Mouse (Mus musculus) regulatory T cell (primary cell): Measurements from ENCODE around the gene Hscb.

Experiments used
- in situ Hi-C: fragments of 300-600 bp; cut with MboI, MseI; formaldehyde crosslinking; loops from one replicate; pipeline ENCODE4 v1.15.1; 2025; ENCODE audit warnings: high pct_unique_total_duplicates

Gene Hscb

DNA sequence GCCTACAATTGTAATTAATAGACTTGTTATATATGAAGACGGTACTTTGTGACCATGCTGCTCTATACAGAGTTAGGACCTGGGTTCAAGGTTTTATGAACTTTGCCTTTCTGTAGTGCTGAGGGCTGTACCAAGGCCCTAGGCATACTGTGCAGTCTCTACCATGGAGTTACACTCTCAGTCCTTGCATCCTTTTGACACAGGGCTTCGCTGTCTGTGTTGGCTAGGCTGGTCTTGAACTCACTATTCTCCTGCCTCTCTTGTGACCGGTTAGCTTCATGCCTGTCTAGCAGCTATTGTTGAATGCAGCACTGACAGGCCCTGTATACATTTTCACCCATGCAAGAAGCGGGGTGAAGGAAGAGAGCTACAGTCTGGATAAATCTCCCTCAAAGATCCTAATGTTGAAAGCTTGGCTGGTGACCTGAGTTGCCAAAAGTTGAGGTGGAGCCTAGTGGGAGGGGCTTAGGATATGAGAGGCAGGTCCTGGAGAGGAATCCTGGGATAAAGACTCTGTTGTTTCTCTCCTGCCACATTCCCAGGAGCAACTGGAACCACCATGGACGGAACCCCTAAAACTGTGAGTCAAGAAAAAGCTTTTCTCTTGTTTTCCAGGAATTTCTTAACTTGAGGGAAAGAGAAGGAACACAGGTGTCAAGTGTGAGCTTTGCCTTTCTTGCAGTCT lies 8.4 kb downstream of the Hscb start:
- in situ Hi-C loops, result no loop called here

DNA sequence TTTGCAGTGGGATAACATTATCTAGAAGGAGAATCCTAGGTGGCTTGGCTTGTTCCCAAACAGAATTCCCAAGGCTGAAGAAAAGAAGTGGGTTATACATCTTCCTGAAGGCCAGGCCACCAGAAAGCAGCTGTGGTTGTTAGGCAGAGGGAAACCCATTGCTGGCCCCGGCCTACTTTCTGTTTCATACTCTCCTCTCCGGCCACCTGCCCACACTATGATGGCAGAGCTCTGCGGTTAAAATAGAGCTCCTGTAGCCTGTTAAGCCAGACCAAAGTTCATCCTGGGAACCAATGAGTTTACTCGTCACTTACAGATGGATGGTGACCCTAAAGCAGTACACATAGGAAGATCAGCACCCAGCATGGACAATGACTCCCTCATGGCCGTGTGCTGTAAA lies 12.0 kb downstream of the Hscb start:
- in situ Hi-C loops, result no loop called here

DNA sequence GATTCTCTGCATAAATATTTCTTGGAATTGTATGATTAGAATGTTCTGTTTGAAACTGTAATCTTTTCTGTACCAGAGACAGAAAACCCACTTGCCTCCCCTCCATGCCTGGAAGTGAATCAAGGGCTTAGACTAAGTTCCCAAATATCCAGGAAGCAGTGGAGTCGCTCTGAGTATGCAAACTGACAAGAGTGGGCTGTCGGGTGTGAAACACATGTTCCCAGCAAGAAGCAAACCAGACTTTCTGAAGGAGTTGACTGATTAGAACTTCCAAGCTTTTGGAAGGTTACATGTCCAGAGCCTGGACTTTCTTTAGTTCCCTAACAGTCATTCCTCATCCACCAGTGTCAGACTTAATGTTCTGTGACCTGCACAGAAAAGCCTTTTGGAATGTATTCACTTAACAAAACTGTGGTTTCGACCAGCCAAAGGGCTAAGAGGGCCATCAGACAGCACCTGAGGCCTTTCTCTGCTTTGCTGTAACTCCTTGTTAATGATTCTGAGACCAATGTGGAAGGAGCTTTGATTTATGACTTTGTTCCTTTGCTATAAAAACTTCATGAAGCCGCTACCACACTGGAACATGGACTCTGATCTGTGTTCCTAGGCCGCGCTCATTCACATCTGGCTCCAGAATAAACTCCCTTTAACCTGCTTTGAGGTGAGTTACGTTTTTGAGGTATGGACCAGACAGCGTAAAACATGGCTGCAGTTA lies 12.6 kb downstream of the Hscb start:
- in situ Hi-C loops, result no loop called here

DNA sequence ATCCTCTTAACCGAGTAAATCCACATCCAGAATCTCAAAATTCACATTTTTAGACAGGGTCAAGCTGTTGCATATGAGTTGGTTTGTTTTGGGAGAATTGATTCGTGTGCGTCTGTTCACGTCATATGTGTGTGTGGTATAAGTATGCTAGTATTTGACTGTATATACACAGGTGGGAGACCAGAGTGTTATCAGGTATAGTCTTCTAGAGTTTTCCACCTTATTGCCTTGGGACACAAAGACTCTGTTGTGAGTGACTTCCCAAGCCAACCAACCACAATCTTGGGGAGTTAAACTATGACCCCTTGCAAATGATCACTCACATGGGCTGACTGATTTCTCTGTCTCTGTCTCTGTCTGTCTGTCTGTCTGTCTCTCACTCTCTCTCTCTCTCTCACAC lies 15.2 kb downstream of the Hscb start:
- in situ Hi-C loops, result no loop called here

DNA sequence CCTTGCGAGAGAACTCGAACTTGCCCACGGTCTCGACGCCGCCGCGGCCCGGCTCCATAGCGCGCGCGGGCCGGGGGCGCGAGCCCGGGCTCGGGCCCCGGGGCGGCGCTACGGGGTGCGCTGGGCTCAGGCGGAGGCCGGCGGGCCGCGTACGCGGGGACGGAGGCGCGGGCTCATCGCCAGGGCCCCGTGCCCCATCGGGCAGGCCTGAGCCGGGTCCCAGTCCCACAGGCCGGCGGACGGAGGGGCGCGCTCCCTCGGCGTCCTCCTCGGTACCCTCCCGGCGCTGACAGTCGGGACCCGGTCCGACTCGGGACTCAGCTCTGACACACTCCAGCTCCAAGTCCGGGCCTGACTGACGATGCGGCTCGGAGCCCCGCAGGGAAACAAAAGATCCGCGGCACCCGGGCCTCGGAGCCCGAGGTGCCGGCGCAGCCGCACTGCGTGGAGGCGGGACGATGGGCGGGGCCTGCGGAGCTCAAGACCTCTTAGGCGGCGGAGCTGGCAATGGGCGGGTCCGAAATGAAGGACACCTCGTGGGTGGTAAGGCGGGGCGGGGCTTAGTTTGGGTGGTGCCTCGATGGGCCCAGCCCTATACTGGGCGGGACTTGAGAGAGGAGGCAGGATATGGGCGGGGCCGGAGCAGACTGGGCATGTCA lies 29.8 kb downstream of the Hscb start, which contains the start of gene Ulk1:
Gene Ulk1, minus strand, starts transcription at position 431 of the 659 bp plus-strand sequence.
- in situ Hi-C loops, result no loop called here

DNA sequence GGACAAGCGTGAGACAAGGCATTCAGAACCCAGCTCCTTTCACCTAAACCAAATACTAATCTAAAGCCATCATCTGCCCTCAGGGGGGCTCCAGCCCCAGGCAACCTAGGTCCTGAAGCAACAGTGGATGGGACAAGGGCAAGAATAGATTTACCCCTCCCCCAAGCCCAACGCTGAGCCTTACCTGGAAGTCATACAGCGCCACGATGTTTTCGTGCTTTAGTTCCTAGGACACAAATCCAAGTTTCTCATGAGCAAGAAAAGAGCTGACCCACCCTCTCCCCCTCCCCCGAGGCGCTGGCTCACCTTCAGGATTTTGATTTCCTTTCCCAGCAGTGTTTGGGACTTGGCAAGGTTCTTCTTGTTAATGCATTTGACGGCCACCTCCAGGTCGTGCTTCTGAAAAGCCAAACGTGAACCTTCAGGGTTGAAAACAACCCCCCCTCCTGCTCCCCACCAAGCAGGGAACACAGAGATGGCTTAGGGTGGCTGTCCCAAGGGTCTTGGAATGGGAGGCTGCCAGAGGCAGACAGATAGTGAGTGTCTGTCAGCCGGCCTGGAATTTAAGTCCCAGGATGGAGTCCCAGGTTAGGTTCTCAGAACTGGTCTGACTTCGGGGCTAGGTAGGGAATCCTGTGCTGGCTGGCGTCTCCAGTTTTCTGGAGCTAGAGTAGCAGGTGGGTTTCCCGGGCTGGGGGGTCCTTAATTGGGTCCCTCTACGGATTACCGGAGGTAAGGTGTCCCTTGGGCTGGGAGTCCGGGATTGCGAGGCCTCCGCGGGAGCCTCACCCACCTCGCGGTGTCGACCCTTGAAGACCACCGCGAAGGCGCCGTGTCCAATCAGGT lies 30.5 kb downstream of the Hscb start:
- in situ Hi-C loops, result no loop called here

DNA sequence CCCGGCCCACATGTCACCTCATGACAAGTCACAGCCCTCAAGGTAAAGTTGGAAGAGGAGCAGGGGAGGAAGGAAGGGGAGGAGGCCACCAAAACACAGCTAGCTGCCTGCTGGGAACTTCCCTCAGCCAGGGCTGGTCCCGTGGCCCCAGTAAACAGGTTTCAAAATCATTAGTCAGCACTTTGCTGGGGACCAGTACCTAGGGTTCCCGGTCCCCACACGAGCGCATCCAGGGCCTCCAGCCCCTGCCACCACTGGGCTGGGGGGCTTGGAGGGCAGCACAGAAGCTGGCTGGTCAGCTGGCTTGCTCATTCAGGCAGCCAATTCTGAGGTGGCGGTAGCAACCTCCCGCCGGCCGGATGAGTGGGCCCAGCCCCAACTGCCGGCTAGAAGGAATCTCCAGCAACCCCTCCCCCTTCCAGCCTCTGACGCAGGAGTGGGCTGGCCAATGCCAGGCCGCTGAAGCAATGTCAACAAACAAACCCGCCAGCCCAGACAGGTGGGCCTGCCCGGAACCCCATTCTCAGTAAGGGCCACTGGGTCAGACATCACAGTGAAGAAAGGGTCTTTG lies 31.4 kb downstream of the Hscb start:
- in situ Hi-C loops, result no loop called here

DNA sequence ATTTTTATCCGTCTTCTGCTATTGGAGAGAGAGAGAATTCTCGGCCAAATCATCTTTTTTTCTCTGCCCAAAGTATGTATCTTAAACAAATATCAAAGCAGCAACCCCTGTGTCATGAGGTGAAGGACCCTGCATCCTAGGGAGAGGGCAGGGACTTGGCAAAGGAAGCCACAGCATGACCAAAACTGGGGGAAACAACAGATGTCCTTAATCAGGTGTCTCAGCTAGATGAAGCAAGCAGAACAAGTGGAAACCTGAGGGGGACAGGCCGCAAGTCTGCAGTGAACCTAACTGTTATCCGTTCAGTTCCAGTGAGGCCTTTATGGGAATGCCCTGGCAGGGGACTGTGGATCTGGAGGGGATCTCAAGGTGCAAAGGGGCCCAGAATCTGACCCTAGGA lies 32.1 kb downstream of the Hscb start:
- in situ Hi-C loops, result no loop called here

DNA sequence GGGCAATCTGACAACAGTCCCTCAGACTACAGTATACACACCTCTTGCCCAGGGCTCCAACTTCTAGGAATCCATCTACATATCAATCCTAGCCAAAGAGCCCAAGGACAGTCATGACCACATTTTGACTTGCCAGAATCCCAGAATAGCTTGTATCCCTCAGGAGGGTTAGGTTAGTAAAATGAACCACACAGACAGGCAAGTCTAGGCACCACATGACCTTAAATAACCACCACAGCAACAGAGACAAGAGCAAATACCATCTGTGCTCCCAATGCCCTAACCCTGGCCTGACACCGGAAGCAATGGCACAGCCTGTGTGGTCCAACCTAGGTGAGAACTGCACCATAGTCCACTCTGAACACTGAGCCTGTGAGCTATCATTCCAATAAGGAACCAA lies 32.9 kb downstream of the Hscb start:
- in situ Hi-C loops, result no loop called here

DNA sequence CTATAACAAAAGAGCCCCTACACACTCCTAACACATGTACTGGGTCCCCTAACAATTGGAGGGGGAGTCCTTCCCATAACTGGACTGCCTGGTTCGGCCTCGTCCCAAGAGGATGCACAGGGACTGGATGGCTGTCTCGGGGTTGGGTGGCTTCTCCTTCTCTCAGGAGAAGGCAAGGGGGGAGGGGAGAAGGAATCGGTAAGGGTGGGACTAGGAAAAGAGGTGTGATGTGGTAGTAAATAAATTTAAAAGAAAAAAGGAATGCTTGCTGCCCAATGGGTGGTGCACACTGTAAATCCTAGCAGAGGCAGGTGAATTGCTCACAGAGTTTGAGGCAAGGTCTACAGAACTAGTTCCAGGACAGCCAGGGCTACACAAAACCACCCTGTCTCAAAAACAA lies 33.4 kb downstream of the Hscb start:
- in situ Hi-C loops, result no loop called here

DNA sequence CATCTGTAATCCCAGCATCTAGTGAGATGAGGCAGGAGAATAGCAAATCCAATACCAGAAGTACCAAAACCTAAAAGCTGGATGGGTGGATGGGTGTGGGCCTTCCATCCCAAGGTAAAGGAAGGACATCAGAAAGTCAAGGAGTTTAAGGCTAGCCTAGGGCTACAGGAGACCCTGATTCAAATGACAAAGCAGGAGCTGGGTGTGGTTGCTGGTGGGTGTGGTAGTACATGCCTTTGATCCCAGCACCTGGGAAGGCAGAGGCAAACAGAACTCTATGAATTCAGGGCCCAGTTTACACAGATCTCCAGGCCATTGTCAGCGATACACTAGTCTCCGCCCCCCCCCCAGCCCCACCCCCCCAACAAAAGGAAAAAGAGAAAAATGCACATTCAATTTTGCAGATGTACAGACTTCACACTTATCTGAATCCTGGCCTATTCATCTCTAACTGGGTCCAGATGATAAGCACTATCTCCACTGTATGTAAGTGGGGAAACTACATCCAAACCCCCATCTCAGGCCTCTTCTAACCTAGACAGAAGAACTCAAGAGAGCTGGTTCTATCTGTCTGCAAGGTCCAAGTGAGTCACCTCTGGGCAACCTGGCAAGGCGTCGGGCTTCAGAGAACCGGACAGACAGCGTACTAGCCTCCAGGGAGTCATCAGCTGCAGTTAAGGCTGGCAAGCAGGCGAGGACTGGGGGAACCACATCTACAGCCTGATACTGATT lies 35.4 kb downstream of the Hscb start:
- in situ Hi-C loops, result no loop called here

DNA sequence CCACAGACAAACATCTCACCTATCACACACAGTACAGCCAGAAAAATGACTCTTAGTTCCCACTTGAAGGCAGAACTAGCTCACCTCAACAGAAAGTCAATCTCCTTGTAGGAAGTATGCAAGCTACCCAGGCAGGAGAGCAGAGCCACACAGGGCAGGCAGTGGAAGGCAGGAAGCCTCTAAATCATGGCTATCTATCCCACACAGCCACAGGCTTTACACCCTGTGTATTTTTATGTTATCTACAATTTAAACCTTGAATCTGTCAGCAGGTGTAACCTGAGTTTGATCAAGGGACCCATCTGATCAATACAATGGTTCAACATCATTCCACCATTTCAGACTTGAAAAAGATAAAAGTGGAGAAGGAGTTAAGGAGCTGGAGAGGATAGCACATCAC lies 36.8 kb downstream of the Hscb start:
- in situ Hi-C loops, result no loop called here

DNA sequence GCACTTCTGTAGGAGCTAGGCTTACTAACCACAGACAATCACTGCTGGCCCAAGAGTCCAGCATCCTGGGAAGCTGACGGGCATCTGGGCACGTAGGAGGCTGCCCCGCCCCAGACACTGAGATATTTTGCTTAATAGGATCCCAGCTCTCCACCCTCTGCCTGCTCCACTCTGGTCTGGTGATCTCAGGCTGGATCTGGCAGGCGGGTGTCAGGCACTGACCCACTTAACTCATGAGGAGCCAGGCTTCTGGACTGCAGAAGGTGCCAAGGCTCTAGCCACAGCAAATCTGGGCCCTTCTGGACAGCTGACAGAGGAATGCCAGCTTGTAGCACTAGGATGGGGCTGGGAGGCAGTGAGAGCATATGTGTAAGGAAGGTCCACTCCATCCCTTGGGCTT lies 37.4 kb downstream of the Hscb start:
- in situ Hi-C loops, result no loop called here

DNA sequence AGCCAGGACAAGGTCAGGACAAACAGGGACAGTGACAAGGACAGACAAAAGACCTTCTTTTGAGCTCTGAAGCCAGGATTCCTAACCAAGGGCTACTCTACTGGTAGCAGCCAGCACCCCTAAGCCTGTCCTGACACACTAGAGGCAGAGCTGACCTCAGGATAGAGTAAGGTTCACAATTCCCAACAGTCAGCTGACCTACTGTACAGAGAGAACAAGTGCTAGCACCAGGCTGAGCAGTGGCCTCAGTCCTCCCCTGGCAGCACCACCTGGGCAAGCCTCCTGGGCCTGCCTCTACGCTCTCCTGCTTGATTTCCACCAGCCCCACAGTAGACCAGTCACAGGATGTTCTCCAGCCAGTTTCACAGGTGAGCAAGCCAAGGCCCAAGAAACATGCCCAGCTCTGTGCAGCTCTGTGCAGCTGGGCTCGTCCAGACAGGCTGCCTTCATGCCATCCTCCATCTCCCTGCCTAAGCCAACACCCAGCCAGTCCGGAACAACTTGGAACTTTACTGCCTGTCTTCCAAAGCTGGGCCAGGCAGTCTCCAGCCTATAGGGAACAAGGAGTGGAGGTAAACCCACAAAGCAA lies 38.4 kb downstream of the Hscb start:
- in situ Hi-C loops, result no loop called here

DNA sequence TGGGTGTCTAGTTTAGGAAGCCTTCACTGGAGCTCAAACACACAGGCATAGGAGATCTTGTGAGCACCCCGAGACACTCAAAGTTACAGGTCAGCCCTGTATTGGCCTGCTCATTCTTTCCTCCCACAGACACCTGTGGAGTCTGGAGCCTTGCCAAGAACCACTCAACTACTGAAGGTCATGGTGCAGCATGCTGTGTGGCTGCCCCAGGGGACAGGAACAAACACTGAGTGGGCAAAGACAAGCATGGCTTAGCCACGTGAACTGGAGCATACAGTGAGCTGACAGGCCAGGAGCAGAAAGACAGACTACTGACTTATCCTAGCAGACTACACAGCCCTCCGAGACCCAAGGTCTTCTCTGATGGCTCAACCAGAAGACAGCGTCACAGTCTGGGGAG lies 41.9 kb downstream of the Hscb start:
- in situ Hi-C loops, result no loop called here

DNA sequence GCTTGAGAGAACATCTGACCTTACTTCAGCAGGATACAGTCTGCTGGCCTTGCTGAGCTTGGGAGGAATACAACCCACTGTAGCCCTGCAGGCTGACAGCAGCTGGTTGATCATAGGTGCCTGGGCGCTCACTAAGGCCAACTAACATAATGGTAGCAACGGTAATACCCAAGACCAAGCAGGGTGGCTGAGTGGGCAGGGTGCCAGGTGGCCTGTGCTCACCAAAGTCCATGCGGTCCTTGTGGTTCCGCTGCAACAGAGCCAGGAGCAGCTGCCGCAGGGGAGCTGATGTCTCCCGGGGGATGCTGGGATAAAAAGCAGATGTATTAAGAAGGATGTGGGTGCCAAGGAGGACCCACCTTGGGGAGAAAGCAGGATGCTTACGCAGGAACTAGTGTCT lies 45.2 kb downstream of the Hscb start:
- in situ Hi-C loops, result no loop called here

DNA sequence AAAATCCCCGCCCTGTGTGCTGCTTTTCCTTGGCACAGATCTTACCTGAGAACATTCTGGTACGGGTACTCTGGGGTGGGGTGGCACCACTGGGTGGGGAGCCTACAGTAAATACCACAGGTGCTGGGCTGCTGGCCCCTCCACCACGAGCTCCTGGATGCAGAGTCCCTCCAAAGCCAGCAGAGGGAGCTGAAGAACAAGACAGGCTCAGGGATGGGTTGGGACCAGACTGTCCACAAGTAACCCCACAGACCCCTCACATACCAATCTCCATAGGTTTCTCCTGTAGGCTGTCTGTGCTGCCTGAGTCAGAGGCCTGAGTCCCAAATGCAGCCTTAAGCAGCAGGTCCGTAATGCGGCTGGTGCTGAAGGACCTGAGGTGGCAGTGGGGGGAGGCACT lies 50.9 kb downstream of the Hscb start:
- in situ Hi-C loops, result loop anchor here (10.0 kb wide), 1 partner anchor 476 kb away; no protein-coding TSS in a partner anchor

DNA sequence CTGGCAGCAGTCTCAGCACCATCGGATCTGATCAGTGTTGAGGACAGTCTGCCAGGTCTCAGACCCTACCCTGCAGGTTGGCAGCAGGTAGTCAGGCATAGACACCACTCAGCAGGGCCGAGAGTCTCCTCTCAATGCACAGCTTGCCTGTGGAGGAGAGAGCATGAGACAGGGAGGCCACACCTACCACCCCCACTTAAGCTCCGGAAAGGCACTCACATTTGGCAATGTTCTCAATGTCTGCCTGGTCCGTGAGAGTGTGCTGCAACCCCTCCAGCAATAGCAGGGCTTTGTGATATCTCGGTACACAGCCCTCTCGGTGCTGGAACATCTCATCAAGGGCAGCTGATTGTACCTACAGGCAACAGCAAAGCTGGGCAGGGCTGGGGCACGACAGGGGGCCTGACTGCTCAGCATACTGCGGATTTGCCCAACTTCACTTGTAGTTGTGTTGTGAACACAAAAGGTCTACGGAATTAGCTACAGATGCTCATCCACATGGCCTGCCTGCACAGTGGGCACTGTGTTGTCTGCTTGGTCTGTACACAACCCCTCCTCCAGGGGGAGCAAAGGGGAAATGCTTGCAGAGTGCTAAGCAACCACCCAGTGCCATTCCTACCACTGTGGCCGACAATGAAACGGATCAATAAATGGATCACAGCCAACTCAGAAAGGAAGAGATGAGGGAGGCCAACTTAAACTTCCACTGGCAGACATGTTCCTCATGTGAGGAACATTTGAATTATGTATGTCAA lies 53.3 kb downstream of the Hscb start:
- in situ Hi-C loops, result loop anchor here (10.0 kb wide), 1 partner anchor 479 kb away; no protein-coding TSS in a partner anchor

DNA sequence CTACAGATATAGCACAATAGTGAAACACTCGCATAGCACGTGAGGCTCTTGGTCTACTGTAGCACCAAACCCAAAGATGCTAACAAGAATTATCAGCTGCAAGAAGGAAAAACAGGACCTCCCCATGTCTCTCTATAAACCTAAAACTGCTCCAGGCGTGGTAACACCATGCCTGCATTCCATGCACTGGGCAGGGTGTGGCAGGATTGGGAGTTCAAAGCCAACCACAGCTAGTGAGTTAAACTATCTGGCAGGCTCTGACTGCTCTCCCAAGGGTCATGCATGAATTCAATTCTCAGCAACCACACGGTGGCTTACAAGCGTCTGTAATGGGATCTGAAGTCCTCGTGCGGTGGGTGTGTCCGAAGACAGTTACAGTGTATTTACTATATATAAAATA lies 56.4 kb downstream of the Hscb start:
- in situ Hi-C loops, result loop anchor here (10.0 kb wide), 1 partner anchor 482 kb away; no protein-coding TSS in a partner anchor
